Mouse (Mus musculus) hindbrain, embryonic 14.5 days (tissue): ENCODE data around the gene Slc25a19. TPM values are rescaled to one million over a fixed set of nuclear protein-coding genes. Genes with fewer than 3 reads are reported as not detected.
A peak's percentile ranks its signal among the peaks of the same experiment; 100 is the strongest.

Experiments
- ATAC-seq: fragments of 200-750 bp; cut with Nextera tagmentation; 2 replicates; pipeline ENCODE4 v1.8.0; 2017; ENCODE audit warnings: moderate number of reproducible peaks, mild to moderate bottlenecking, moderate TSS enrichment, moderate library complexity; ENCODE audit not compliant: low FRiP score
- DNase-seq: peaks from one replicate; pipeline ENCODE4 v3.0.0-alpha.2; 2015; ENCODE audit warnings: low spot score
- H3K27ac ChIP-seq: fragments of 300-500 bp; sonication (generic); 2 replicates; pipeline ENCODE4 v1.5.1; 2014; ENCODE audit warnings: mild to moderate bottlenecking, moderate library complexity
- H3K27me3 ChIP-seq: fragments of 300-500 bp; sonication (generic); 2 replicates; pipeline ENCODE4 v1.6.1; 2014; ENCODE audit warnings: mild to moderate bottlenecking, low read length, mixed read lengths; ENCODE audit not compliant: control insufficient read depth, insufficient read depth
- H3K36me3 ChIP-seq: fragments of 300-500 bp; sonication (generic); replicated peaks from 2 replicates; pipeline ENCODE4 v1.6.1; 2014; ENCODE audit not compliant: control insufficient read depth, insufficient read depth
- H3K4me1 ChIP-seq: fragments of 300-500 bp; sonication (generic); replicated peaks from 2 replicates; pipeline ENCODE4 v1.6.1; 2014; ENCODE audit warnings: antibody characterized with exemption, low read length, mixed read lengths; ENCODE audit not compliant: control insufficient read depth, insufficient read depth
- H3K4me2 ChIP-seq: fragments of 300-500 bp; sonication (generic); replicated peaks from 2 replicates; pipeline ENCODE4 v1.6.1; 2014; ENCODE audit warnings: mild to moderate bottlenecking, moderate library complexity
- H3K4me3 ChIP-seq: fragments of 300-500 bp; sonication (generic); replicated peaks from 2 replicates; pipeline ENCODE4 v1.5.1; 2014; ENCODE audit warnings: mild to moderate bottlenecking, low read length
- H3K9ac ChIP-seq: fragments of 300-500 bp; sonication (generic); 2 replicates; pipeline ENCODE4 v1.6.1; 2014
- H3K9me3 ChIP-seq: fragments of 300-500 bp; sonication (generic); 2 replicates; pipeline ENCODE4 v1.6.1; 2016; ENCODE audit warnings: low read length; ENCODE audit not compliant: control insufficient read depth
- WGBS: fragments of 180-500 bp; shearing (Covaris S2); extraction: QIAGEN DNeasy Blood & Tissue Kit; methylation state at CpG from one replicate; pipeline ENCODE4 v1.1.7; 2014; 5-methylcytosine and 5-hydroxymethylcytosine counted together
- polyA plus RNA-seq: library from polyadenylated mRNA; unstranded; fragments of >200 nt; fragmentation: Nextera tagmentation; extraction: Ambion mirVana; gene quantifications from 2 replicates; pipeline ENCODE4 v1.2.1, GENCODE M21; 2014

Gene Slc25a19
- polyA plus RNA-seq, 1 experiment from 2014 or later, result 37.8 TPM

- no peaks in the 10 kb centered on the region for H3K27me3 ChIP-seq
- H3K4me3 ChIP-seq, result no peak overlapping the region
- H3K4me2 ChIP-seq, result no peak overlapping the region
- no peaks in the 10 kb centered on the region for H3K9me3 ChIP-seq
- 89% methylated on average over 8 of the region's 8 CpGs for WGBS
- H3K4me1 ChIP-seq, result no peaks in the 10 kb centered on the region
- no peak overlapping the region for H3K27ac ChIP-seq
- H3K9ac ChIP-seq, result no peak overlapping the region
- DNase-seq (no peak), ATAC-seq (no peak)
- no peaks in the 10 kb centered on the region for H3K36me3 ChIP-seq
These were observed 6.9 kb upstream of the Slc25a19 start for GRCm38 (mm10) chr11:115635041-115635440.

GRCm38 (mm10) chr11:115634109-115634508 is 6.0 kb upstream of the Slc25a19 start:
- no peaks in the 10 kb centered on the region for H3K9me3 ChIP-seq
- H3K4me1 ChIP-seq, result no peaks in the 10 kb centered on the region
- WGBS, result 83% methylated on average over 4 of the region's 4 CpGs
- H3K4me2 ChIP-seq, result no peak overlapping the region
- H3K27ac ChIP-seq, result no peak overlapping the region
- no peak overlapping the region for H3K9ac ChIP-seq
- no peaks in the 10 kb centered on the region for H3K36me3 ChIP-seq
- no peaks in the 10 kb centered on the region for H3K27me3 ChIP-seq
- ATAC-seq (no peak), DNase-seq (no peak)
- H3K4me3 ChIP-seq, result no peak overlapping the region

- WGBS, result 86% methylated on average over 10 of the region's 10 CpGs
- Histone ChIP-seq H3K4me1 (0 out of 2 replicates have a peak, but pooled peaks cover 3% of the 10 kb centered on the region), H3K4me3 (no peak overlapping the region), H3K36me3 (no peaks in the 10 kb centered on the region), H3K4me2 (no peak overlapping the region), H3K9ac (no peak overlapping the region), H3K9me3 (no peaks in the 10 kb centered on the region), H3K27ac (no peak overlapping the region), H3K27me3 (no peaks in the 10 kb centered on the region)
- ATAC-seq (no peak), DNase-seq (no peak)
These were observed 4.8 kb upstream of the Slc25a19 start for GRCm38 (mm10) chr11:115632862-115633261.

GRCm38 (mm10) chr11:115632247-115632646 is 4.2 kb upstream of the Slc25a19 start:
- no peak overlapping the region for H3K9ac ChIP-seq
- H3K4me3 ChIP-seq, result no peak overlapping the region
- ATAC-seq (no peak), DNase-seq (no peak)
- H3K27me3 ChIP-seq, result no peaks in the 10 kb centered on the region
- no peak overlapping the region for H3K27ac ChIP-seq
- H3K9me3 ChIP-seq, result no peaks in the 10 kb centered on the region
- H3K36me3 ChIP-seq, result no peaks in the 10 kb centered on the region
- peaks cover 7% of the 10 kb centered on the region; the same call in 1 of the 2 replicates for H3K4me1 ChIP-seq
- H3K4me2 ChIP-seq, result no peak overlapping the region
- WGBS, result 82% methylated on average over 7 of the region's 7 CpGs

GRCm38 (mm10) chr11:115631505-115631890 is 3.4 kb upstream of the Slc25a19 start:
- WGBS, result 18% methylated on average over 3 of the region's 3 CpGs
- Histone ChIP-seq H3K27me3 (no peaks in the 10 kb centered on the region), H3K9ac (no peak overlapping the region), H3K36me3 (no peaks in the 10 kb centered on the region), H3K9me3 (no peaks in the 10 kb centered on the region), H3K4me1 (peaks cover 14% of the 10 kb centered on the region; the same call in 1 of the 2 replicates), H3K27ac (no peak overlapping the region), H3K4me3 (no peak overlapping the region), H3K4me2 (no peak overlapping the region)
- ATAC-seq, result no peak
- DNase-seq, result no peak

- 51% methylated on average over 16 of the region's 16 CpGs for WGBS
- DNase-seq (no peak), ATAC-seq (no peak)
- Histone ChIP-seq H3K36me3 (no peaks in the 10 kb centered on the region), H3K27me3 (no peaks in the 10 kb centered on the region), H3K9ac (no peak overlapping the region), H3K4me1 (peaks cover 14% of the 10 kb centered on the region; the same call in 1 of the 2 replicates), H3K4me3 (no peak overlapping the region), H3K9me3 (no peaks in the 10 kb centered on the region), H3K27ac (no peak overlapping the region), H3K4me2 (no peak overlapping the region)
These were observed 2.7 kb upstream of the Slc25a19 start for GRCm38 (mm10) chr11:115630532-115631504.

- Histone ChIP-seq H3K9me3 (no peaks in the 10 kb centered on the region), H3K4me3 (no peak overlapping the region), H3K4me1 (peaks cover 14% of the 10 kb centered on the region; the same call in 1 of the 2 replicates), H3K9ac (no peak overlapping the region), H3K4me2 (no peak overlapping the region), H3K27ac (no peak overlapping the region), H3K27me3 (no peaks in the 10 kb centered on the region), H3K36me3 (no peaks in the 10 kb centered on the region)
- ATAC-seq, result no peak
- DNase-seq, result no peak
- 87% methylated on average over 13 of the region's 13 CpGs for WGBS
These were observed 1.8 kb upstream of the Slc25a19 start for GRCm38 (mm10) chr11:115629734-115630531.

- H3K9ac ChIP-seq, result peak overlapping the region; percentile 79
- WGBS, result 55% methylated on average over 13 of the region's 13 CpGs
- H3K27me3 ChIP-seq, result no peaks in the 10 kb centered on the region
These were observed 488 bp upstream of the Slc25a19 start for GRCm38 (mm10) chr11:115628465-115629101.

More at GRCm38 (mm10) chr11:115628465-115629101, 488 bp upstream of the Slc25a19 start:
- H3K9me3 ChIP-seq, result no peaks in the 10 kb centered on the region
- H3K36me3 ChIP-seq, result peaks cover 2% of the 10 kb centered on the region
- no peak for DNase-seq
- H3K4me2 ChIP-seq, result peak overlapping the region; percentile 87
- H3K4me1 ChIP-seq, result peaks cover 14% of the 10 kb centered on the region; the same call in 1 of the 2 replicates
- peak overlapping the region; percentile 75 for H3K4me3 ChIP-seq
- peak; percentile 22; the same call in 1 of the 2 replicates for ATAC-seq
- H3K27ac ChIP-seq, result no peak overlapping the region
